Mouse (Mus musculus) spleen, postnatal 0 days (tissue): ENCODE results near the gene Ntn3. TPM values are rescaled to one million over a fixed set of nuclear protein-coding genes. Genes with fewer than 3 reads are reported as not detected.

ENCODE experiments used
- polyA plus RNA-seq: library from polyadenylated mRNA; unstranded; fragments of >200 nt; fragmentation: Nextera tagmentation; extraction: Ambion mirVana; gene quantifications from 2 replicates; pipeline ENCODE4 v1.2.1, GENCODE M21; 2015

The Ntn3 gene
- 2.1 and 2.3 TPM in 2 replicates for polyA plus RNA-seq

DNA sequence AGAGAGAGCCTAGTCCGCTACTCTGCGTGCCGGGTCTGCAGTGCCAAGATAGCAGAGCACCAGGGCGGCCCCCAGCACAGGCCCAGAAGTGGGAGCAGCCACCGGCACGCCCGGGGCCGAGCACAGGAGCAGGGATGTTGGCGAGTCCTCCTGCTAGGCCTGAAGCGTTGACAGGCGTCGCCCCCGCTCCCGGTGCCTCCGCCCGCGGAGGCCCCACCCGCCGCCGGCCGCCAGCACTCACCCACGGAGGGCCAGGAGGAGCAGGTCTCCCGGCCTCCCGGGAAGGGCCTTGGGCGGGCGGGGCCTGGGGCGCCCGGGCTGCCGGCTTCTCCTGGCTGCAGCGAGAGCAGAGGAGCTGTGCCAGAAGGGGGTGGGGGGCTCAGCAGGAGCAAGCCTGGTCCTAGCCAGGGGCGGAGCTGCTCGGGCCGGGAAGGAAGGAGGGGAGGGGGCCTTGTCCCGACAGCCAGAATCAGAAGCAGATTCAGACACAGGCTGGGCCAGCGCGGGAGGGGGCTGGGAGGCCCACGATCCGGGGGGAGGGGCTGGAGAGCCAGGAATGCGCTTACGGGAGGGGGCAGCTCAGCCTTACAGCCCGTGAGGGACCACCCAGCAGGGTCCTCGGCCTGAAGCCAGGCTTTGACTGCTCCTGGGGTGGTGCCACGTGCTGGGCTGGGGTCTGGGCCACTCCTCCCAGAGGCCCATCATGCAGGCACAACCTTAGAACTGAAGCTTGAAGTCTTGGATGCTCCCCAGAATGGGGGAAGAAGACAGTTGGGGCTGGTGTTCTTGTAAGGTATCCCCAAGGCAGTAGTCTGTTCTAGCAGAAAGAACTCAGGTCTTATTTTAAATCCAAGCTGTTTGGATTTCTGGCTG lies at the start of gene Ntn3:
Gene Ntn3, minus strand, starts transcription at position 489 of the 873 bp plus-strand sequence.

DNA sequence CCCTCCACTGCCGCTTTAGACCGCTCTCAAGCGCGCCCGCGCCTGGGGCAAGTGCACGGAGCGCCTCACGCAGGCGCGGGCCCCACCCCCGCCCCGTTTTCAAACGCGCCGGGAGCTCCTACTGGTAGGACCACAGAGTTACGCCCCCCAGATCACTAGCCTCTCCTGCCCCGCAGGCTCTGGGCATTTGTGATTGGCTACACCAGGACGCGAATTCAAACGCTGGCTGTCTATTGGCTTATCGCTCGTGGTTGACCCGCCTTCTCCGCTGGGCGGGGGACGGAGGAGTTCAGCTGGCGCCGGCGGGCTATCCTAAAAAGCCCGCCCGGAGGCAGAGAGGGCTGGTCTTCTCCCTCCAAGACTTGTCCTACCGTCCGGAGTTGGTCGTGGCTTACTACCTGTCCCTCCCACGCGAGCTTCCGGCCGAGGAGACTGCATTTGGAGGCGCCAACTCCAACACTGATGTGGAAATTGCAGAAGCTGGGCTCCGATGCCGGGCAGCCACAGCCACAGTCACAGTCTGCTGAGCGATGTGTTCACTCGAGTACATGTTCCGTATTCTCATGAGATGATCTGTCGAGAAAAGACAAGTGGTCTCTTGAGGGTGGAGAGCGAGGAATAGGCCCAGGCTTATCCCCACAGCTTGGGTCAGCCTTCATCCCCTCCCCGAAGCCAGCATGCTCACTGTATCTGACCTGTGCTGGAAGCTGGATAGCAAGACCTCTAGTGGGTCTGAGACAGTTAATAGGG lies 42.2 kb upstream of the Ntn3 start, which contains the start of gene Ccnf:
Gene Ccnf, minus strand, starts transcription at position 165 of the 750 bp plus-strand sequence.

DNA sequence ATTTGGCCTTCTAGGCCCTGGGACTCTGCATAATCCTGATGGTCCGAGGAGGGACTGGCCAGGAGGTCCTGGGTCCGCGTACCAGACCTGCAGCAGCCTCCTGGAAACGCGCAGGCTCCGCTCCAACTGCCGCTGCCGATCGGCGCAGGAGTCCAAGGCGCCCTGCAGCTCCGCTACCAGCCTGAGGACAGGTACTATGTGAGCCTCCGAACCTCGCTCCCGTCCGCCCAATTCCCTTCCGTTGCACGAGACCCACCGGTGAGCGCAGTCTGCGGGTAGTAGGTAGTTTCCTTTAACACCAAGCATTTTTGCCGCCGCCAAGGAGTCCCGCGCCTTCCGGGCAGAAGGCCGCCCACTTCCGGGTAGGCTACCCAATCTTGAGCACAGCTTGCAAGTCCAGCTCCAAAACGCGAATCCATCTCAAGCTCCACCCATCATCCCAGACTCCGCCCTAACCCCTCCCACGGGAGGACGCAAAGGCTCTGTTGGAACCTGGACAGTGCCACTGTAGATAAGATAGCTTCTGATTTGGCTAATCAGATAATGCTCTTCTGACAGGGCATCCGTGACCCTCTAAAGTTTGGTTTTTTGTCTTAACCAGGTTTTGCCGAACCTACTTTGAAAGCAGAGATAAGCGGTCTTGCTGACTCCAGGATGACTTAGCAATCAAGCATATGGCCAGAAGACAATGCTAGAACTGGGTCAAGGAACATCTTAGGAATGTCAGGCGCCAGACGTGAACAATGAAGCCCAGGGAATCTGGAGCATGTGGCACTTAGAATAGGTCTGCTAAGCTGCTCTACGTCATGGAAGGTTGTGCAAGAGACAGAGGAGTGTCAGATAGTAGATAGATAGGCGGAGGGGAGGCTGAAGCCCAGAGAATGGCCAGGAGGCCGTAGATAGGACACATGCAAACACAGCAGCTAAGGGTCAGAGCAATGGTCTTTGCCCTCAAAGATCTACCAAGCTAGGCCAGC lies 11.4 kb upstream of the Ntn3 start, which contains the start of gene Tedc2:
Gene Tedc2, minus strand, starts transcription at position 417 of the 977 bp plus-strand sequence.

DNA sequence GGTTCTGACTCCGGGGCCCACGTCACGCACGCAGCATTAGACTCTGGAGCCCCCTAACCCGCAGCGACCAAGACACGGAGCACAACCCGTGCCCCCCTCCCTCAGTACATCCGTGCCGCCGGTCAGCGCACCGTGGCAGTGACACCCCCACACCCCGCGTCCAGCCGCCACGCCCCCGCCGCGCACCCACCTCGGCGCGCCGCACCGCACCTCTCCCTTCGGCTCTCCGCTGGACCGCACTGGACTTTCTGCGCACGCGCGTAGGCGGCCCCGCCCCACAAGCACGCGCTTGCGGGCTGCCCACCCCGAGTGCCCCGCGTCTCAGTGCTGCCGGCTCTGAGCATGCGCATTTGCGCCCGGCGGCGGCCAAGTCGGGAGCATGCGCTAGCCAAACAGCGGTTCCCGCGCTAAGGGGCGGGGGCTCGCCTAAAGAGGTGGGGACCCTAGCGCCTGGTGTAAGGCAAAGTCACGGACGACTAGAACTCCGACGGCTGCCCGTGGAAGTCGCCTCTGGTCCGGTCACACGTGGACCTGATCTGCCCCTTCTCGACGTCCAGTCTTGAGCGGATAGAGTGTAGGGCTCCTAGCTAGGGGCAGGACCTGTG lies 3.9 kb downstream of the Ntn3 start, which contains the start of gene Tbc1d24:
Gene Tbc1d24, minus strand, starts transcription at position 279 of the 605 bp plus-strand sequence.

DNA sequence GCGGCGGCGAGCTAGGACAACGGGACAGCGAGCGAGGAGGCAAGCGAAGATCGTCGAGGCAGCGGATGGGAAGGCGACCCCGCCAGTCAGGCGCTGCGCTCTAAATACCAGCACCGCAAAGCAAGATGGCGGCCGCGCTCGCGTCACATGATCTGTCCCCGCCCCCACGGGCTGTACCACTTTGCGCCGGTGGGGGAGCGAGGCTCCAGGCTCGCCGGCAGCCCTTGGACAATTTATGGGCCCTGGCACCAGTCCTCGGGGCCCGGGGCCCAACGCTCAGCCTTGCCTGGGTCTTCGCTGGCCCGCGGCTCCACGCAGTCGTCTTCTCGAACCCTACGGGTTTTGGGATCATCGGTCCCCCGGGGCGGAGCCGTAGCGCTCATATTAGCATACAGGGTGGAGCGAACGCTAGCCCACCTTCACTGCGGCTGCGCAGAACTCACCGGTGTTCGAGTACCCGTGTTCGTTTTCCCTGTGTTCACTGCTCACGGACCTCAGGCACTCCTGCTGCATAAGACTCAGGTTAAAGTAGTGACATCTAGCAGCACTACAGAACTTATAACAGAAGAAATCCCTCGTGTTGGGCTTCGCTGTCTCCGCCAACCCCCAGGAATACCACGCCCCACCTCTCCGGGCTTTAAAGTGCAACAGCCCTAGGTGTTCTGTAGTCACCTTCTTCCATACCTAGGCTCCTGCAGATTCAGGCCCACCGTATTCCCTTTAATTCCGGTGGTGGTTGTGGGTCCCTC lies 39.8 kb downstream of the Ntn3 start, which contains the start of gene Atp6v0c:
Gene Atp6v0c, minus strand, starts transcription at position 386 of the 749 bp plus-strand sequence.

DNA sequence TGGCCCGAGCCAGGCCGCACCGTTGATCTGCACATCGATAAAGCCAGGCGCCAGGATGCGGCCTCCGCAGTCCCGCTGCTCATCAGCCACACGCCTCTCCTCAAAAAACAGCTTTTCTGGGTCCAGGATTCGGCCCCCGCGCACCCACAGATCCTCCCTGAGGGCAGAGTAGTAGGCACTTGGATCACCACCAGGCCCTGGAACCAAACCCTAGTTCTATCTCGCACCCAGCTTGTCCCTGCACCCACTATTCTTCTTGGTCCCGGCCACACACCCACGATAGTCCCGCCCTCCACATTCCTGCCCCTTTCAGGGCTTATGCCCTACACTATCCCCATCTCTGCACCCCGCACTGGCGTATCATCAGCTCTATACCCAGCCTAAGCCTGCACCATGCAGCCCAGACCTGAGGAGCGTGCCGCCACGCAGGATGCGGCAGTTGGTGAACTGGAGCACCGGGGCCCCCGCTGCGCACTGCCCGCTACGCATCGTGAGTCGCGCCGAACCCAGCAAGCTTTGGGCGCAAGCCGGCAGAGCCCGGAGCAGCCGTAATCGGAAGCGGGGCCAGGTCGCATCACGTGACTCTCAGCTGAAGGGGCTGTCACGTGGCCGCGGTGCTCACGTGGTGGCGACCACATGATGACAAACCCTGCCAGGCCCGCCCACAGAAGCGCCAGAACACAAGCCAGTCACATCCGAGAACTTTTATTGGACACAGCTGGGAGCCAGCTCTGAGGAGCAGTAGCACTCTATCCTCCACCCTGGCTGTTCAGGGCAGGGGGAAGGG lies 46.0 kb downstream of the Ntn3 start, which contains the start of gene Amdhd2:
Gene Amdhd2, minus strand, starts transcription at position 591 of the 787 bp plus-strand sequence.

Other genes starting within 250 kb of the Ntn3 start
- 0.20 and 0.36 TPM in 2 replicates for gene Prss30, start 229.0 kb downstream of the Ntn3 start, polyA plus RNA-seq
- gene Prss22, start 211.4 kb downstream of the Ntn3 start, polyA plus RNA-seq, result not detected in 2 replicates
- not detected in 2 replicates for gene Prss27, start 171.4 kb downstream of the Ntn3 start, polyA plus RNA-seq
- 16.6 and 18.2 TPM in 2 replicates for gene Kctd5, start 136.0 kb downstream of the Ntn3 start, polyA plus RNA-seq
- 27.5 and 31.2 TPM in 2 replicates for gene Pdpk1, start 58.6 kb downstream of the Ntn3 start, polyA plus RNA-seq
- gene Amdhd2, start 45.8 kb downstream of the Ntn3 start, polyA plus RNA-seq, result 31.1 and 32.9 TPM in 2 replicates
- gene Atp6v0c, start 39.8 kb downstream of the Ntn3 start, polyA plus RNA-seq, result 366 and 394 TPM in 2 replicates
- gene Tbc1d24, start 4.0 kb downstream of the Ntn3 start, polyA plus RNA-seq, result 6.1 and 6.8 TPM in 2 replicates
- gene Tedc2, start 11.3 kb upstream of the Ntn3 start, polyA plus RNA-seq, result 11.2 and 11.8 TPM in 2 replicates
- gene Ccnf, start 42.0 kb upstream of the Ntn3 start, polyA plus RNA-seq, result 62.5 and 70.6 TPM in 2 replicates
- 0.10 and 0.13 TPM in 2 replicates for gene Abca17, start 141.5 kb upstream of the Ntn3 start, polyA plus RNA-seq
- gene Abca3, start 142.4 kb upstream of the Ntn3 start, polyA plus RNA-seq, result 13.0 and 14.0 TPM in 2 replicates
- 158 and 162 TPM in 2 replicates for gene Rnps1, start 205.0 kb upstream of the Ntn3 start, polyA plus RNA-seq
- 48.9 and 53.5 TPM in 2 replicates for gene Eci1, start 217.1 kb upstream of the Ntn3 start, polyA plus RNA-seq
- 1.00 and 1.4 TPM in 2 replicates for gene Dnase1l2, start 233.6 kb upstream of the Ntn3 start, polyA plus RNA-seq